Mouse (Mus musculus) forebrain, embryonic 16.5 days (tissue): ENCODE results near the gene Socs4. TPM values are rescaled to one million over a fixed set of nuclear protein-coding genes. Genes with fewer than 3 reads are reported as not detected.

ENCODE experiments used
- ATAC-seq: fragments of 200-750 bp; cut with Nextera tagmentation; 2 replicates; pipeline ENCODE4 v1.8.0; 2017; ENCODE audit warnings: mild to moderate bottlenecking, moderate library complexity
- H3K27ac ChIP-seq: fragments of 300-500 bp; sonication (generic); 2 replicates; pipeline ENCODE4 v1.5.1; 2014; ENCODE audit warnings: low read length, control low read depth
- H3K27me3 ChIP-seq: fragments of 300-500 bp; sonication (generic); replicated peaks from 2 replicates; pipeline ENCODE4 v1.6.1; 2014; ENCODE audit warnings: low read length; ENCODE audit not compliant: control insufficient read depth, insufficient read depth
- H3K36me3 ChIP-seq: fragments of 300-500 bp; sonication (generic); 2 replicates; pipeline ENCODE4 v1.6.1; 2014; ENCODE audit not compliant: control insufficient read depth, insufficient read depth
- H3K4me1 ChIP-seq: fragments of 300-500 bp; sonication (generic); replicated peaks from 2 replicates; pipeline ENCODE4 v1.6.1; 2014; ENCODE audit warnings: low read length; ENCODE audit not compliant: control insufficient read depth, insufficient read depth
- H3K4me2 ChIP-seq: fragments of 300-500 bp; sonication (generic); 2 replicates; pipeline ENCODE4 v1.6.1; 2014; ENCODE audit warnings: mild to moderate bottlenecking, low read length, control low read depth
- H3K4me3 ChIP-seq: fragments of 300-500 bp; sonication (generic); replicated peaks from 2 replicates; pipeline ENCODE4 v1.5.1; 2014; ENCODE audit warnings: mild to moderate bottlenecking, low read length, control low read depth
- H3K9ac ChIP-seq: fragments of 300-500 bp; sonication (generic); replicated peaks from 2 replicates; pipeline ENCODE4 v1.6.1; 2014; ENCODE audit warnings: low read depth, low read length, control low read depth
- H3K9me3 ChIP-seq: fragments of 300-500 bp; sonication (generic); 2 replicates; pipeline ENCODE4 v1.6.1; 2016; ENCODE audit warnings: low read length; ENCODE audit not compliant: control insufficient read depth
- WGBS: fragments of 180-500 bp; shearing (Covaris S2); extraction: QIAGEN DNeasy Blood & Tissue Kit; methylation state at CpG from one replicate; pipeline ENCODE4 v1.1.7; 2014; 5-methylcytosine and 5-hydroxymethylcytosine counted together
- polyA plus RNA-seq: library from polyadenylated mRNA; unstranded; fragments of >200 nt; fragmentation: Nextera tagmentation; extraction: Ambion mirVana; gene quantifications from 2 replicates; pipeline ENCODE4 v1.2.1, GENCODE M21; 2015

Socs4 gene
- polyA plus RNA-seq: 2.6 and 2.9 TPM in 2 replicates

DNA sequence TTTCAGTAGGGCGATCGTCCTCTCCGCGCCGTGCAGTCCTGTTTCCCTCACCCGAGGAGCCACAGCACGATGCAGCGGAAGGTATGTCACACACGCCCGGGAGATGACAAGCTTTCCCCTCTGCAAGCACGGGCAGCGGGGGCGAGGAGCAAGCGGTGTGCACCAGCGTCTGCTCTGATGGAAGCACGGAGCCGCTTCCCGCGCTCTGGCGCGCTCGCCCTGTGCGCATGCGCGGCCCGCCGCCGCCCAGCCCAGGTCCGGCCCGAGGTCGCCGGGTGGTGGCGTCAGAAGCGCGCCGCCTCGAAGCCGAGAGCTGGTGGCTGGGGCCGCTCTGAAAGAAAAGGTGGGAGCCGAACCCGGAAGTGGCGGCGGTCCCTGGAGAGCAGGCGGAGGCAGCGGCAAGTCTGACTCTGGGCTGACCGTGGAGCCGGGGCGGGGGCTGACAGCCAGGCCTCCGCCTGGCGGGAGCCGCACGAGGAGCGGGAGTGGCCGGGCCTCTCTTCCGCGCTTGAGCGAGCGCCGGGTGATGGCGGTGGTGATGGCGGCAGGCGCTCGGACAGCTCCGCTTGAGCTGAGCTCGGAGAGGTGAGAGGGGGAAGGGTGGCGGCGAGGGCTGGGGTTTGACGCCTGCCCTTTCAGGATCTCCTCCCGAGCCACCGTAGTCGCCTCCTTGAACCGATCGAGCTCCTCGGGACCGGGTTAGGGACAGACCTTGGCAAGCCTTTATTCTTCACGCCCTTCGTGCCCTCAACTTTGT, at the start of gene Socs4, which contains the start of gene Wdhd1:
Gene Socs4 (plus strand): TSS at position 295 of the 757 bp plus-strand sequence.
Gene Wdhd1 (minus strand): TSS at position 221 of the 757 bp plus-strand sequence.
- peak; percentile 97 for ATAC-seq
- WGBS: under 1% methylated on average over 68 of the region's 77 CpGs
- no peaks in the 10 kb centered on the region for H3K36me3 ChIP-seq

DNA sequence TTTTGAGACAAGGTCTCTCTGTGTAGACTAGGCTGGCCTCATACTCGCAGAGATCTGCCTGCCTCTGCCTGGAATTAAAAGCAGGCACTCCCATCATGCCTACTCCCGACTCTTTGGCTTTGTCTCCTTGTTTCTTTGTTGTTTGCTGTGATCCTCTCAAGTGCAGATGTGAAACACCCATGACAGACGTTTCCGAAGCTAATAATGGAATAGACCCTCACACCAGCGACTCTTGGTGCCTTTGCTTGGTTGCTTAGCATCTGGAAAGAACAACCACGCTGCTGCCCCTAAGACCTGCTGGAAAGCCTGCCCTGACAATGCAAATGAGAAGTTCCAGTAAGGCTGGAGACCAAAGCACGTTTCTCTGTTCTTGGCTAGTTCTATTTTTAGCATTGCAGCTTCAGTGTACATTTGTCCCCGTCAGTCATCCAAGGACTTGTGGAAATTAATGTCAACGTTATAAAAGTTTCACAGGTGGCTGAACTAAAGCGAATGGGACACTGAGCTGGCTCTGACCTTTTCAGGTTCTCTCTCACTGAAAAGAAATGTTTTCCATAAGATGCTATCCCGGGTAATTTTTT, 46.8 kb upstream of the Socs4 start:
- Histone ChIP-seq H3K4me3 (no peak overlapping the region), H3K9ac (no peak overlapping the region), H3K27me3 (no peaks in the 10 kb centered on the region), H3K27ac (no peak overlapping the region), H3K9me3 (peaks cover 1% of the 10 kb centered on the region; the same call in 1 of the 2 replicates), H3K4me2 (no peak overlapping the region), H3K36me3 (no peaks in the 10 kb centered on the region), H3K4me1 (no peaks in the 10 kb centered on the region)
- WGBS: 82% methylated on average over 11 of the region's 11 CpGs
- ATAC-seq: no peak

More for the DNA sequence above, at the start of gene Socs4, which contains the start of gene Wdhd1:
- H3K4me3 ChIP-seq: peak within 1 kb of the TSS; percentile 72
- peaks cover 10% of the 10 kb centered on the region for H3K4me1 ChIP-seq
- peak within 1 kb of the TSS; percentile 88 for H3K9ac ChIP-seq
- no peaks in the 10 kb centered on the region for H3K9me3 ChIP-seq
- peak within 1 kb of the TSS; percentile 80 for H3K27ac ChIP-seq
- H3K4me2 ChIP-seq: peak within 1 kb of the TSS; percentile 81
- H3K27me3 ChIP-seq: no peaks in the 10 kb centered on the region

DNA sequence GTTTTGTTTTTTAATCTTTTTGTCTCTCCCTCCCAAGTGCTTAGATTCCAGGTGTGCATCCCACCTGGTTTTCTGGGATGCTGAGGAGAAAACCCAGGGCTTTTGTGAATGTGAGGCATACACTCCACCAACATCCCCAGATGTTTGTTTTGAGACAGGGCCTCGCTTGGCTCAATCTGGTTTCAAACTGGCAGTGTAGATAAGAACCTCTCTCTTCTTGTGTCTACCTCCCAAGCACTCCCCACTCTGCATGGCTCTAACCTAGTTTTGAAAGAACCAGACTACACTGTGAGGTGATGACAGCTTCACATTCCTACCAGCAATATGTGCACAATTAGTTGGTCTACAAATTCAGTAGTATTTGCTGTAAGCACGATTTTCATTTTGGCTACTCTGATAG, 43.1 kb upstream of the Socs4 start:
- no peaks in the 10 kb centered on the region for H3K36me3 ChIP-seq
- ATAC-seq: no peak
- no peaks in the 10 kb centered on the region for H3K4me1 ChIP-seq
- H3K9ac ChIP-seq: no peak overlapping the region
- H3K4me2 ChIP-seq: no peak overlapping the region
- H3K27me3 ChIP-seq: no peaks in the 10 kb centered on the region
- 76% methylated on average over 2 of the region's 2 CpGs for WGBS
- H3K27ac ChIP-seq: no peak overlapping the region
- H3K4me3 ChIP-seq: no peak overlapping the region
- peaks cover 3% of the 10 kb centered on the region for H3K9me3 ChIP-seq

- Histone ChIP-seq H3K27me3 (no peaks in the 10 kb centered on the region), H3K9me3 (peaks cover 3% of the 10 kb centered on the region), H3K36me3 (no peaks in the 10 kb centered on the region), H3K27ac (no peak overlapping the region), H3K4me3 (no peak overlapping the region), H3K9ac (no peak overlapping the region), H3K4me2 (no peak overlapping the region), H3K4me1 (no peaks in the 10 kb centered on the region)
- ATAC-seq: no peak
- WGBS: 90% methylated on average over 3 of the region's 3 CpGs
These were observed 42.7 kb upstream of the Socs4 start for GRCm38 (mm10) chr14:47234032-47234431.

DNA sequence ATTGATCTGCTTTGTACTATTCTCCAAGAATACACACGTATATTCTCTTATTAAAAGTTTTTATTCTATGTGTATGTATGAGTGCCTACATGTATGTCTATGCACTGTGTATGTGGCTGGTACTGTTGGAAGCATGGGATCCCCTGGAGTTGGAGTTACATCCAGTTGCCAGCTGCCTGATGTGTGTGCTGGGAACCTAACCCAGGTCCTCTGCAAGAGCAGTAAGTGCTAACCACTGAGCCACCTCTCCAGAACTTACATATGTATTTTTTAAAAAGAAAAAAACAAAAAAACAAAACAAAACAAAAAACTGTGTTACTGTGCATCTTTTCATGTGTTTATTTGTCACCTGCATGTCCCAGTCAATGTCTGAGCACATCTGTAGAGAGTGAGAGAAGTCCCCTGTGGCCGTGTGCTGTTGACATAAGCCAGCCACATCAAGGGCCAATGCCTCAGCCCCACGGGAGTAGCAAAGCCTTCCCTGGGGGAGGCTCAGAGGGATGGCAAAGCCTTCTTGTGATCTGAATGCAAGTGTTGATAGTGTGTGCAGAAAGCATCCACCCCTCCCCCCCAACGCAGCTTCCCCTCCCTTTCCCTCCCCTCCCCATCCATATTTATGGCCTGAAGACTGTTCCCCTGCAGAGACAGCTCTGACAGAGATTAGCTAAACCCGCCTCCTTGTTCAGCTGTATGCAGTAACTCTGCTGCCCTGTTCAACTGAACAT, 42.0 kb upstream of the Socs4 start:
- H3K36me3 ChIP-seq: no peaks in the 10 kb centered on the region
- H3K4me1 ChIP-seq: no peaks in the 10 kb centered on the region
- no peak overlapping the region for H3K4me2 ChIP-seq
- H3K9me3 ChIP-seq: peaks cover 3% of the 10 kb centered on the region
- H3K27me3 ChIP-seq: no peaks in the 10 kb centered on the region
- WGBS: 75% methylated on average over 5 of the region's 5 CpGs
- no peak for ATAC-seq
- H3K27ac ChIP-seq: no peak overlapping the region
- no peak overlapping the region for H3K9ac ChIP-seq
- H3K4me3 ChIP-seq: no peak overlapping the region

GRCm38 (mm10) chr14:47236491-47236890, 40.2 kb upstream of the Socs4 start:
- 92% methylated on average over 7 of the region's 7 CpGs for WGBS
- no peak overlapping the region for H3K27ac ChIP-seq
- H3K36me3 ChIP-seq: no peaks in the 10 kb centered on the region; the same call in 1 of the 2 replicates
- no peaks in the 10 kb centered on the region for H3K27me3 ChIP-seq
- no peak for ATAC-seq
- no peak overlapping the region for H3K4me3 ChIP-seq
- H3K4me1 ChIP-seq: no peaks in the 10 kb centered on the region
- peaks cover 3% of the 10 kb centered on the region for H3K9me3 ChIP-seq
- no peak overlapping the region for H3K9ac ChIP-seq
- no peak overlapping the region for H3K4me2 ChIP-seq

DNA sequence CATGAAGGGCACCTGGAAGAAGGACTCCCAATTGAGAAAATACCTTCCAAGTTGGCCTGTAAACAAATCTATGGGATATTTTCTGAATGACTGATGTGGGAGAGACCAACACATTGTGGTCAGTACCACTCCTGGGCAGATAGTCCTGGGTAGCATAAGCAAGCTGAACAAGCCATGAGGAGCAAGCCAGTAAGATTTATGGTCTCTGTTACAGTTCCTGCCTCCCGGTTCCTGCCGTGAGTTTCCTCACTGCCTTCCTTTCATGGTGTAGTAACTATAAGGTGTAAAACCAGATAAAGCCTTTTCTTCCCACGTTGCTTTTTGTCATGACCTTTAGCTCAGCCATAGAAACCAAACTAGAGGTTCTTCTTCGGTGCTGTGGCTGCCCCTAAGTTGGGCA, 39.4 kb upstream of the Socs4 start:
- no peaks in the 10 kb centered on the region for H3K27me3 ChIP-seq
- H3K4me3 ChIP-seq: no peak overlapping the region
- no peak for ATAC-seq
- no peak overlapping the region for H3K27ac ChIP-seq
- no peak overlapping the region for H3K4me2 ChIP-seq
- 87% methylated on average over 4 of the region's 4 CpGs for WGBS
- no peaks in the 10 kb centered on the region; the same call in 1 of the 2 replicates for H3K36me3 ChIP-seq
- H3K4me1 ChIP-seq: no peaks in the 10 kb centered on the region
- H3K9me3 ChIP-seq: peaks cover 3% of the 10 kb centered on the region
- H3K9ac ChIP-seq: no peak overlapping the region

GRCm38 (mm10) chr14:47240600-47240999, 36.1 kb upstream of the Socs4 start:
- Histone ChIP-seq H3K27me3 (no peaks in the 10 kb centered on the region), H3K4me1 (no peaks in the 10 kb centered on the region), H3K36me3 (no peaks in the 10 kb centered on the region; the same call in 1 of the 2 replicates), H3K4me2 (no peak overlapping the region), H3K4me3 (no peak overlapping the region), H3K9ac (no peak overlapping the region), H3K9me3 (no peaks in the 10 kb centered on the region), H3K27ac (no peak overlapping the region)
- no peak for ATAC-seq
- WGBS: 94% methylated on average over 1 of the region's 1 CpGs

DNA sequence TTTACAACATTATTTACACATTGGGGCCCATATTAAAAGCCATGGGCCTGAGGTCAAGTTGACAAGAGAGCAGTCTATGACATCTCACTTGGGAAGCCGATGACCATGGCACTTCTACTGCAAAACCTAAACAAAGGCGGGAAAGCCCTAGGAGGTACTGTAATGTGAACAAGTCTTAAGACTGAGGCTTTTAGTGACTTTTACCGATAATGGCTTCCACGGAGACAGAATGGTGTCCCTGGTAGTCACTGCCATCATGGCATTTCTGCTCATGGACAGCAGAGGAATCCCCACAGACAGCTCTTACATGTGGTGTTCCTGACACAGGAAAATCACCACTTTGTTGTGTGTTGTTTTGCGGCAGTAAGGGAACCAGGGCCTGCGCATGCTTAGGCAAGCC, 35.7 kb upstream of the Socs4 start:
- H3K4me3 ChIP-seq: no peak overlapping the region
- no peak overlapping the region for H3K4me2 ChIP-seq
- H3K4me1 ChIP-seq: no peaks in the 10 kb centered on the region
- no peaks in the 10 kb centered on the region; the same call in 1 of the 2 replicates for H3K36me3 ChIP-seq
- no peaks in the 10 kb centered on the region for H3K9me3 ChIP-seq
- H3K27me3 ChIP-seq: no peaks in the 10 kb centered on the region
- H3K9ac ChIP-seq: no peak overlapping the region
- no peak for ATAC-seq
- WGBS: 97% methylated on average over 6 of the region's 6 CpGs
- no peak overlapping the region for H3K27ac ChIP-seq
